Mouse (Mus musculus) kidney, embryonic 14.5 days (tissue): ENCODE data around the gene Kif26b. TPM values are rescaled to one million over a fixed set of nuclear protein-coding genes. Genes with fewer than 3 reads are reported as not detected.

Experiments
- ATAC-seq: fragments of 200-750 bp; cut with Nextera tagmentation; 2 replicates; pipeline ENCODE4 v1.8.0; 2017; ENCODE audit warnings: moderate number of reproducible peaks, mild to moderate bottlenecking, moderate TSS enrichment, moderate library complexity; ENCODE audit not compliant: low FRiP score, low TSS enrichment
- H3K27ac ChIP-seq: fragments of 300-500 bp; sonication (generic); 2 replicates; pipeline ENCODE4 v1.5.1; 2014; ENCODE audit warnings: low read depth, mild to moderate bottlenecking, low read length, moderate library complexity, mixed read lengths
- H3K27me3 ChIP-seq: fragments of 300-500 bp; sonication (generic); 2 replicates; pipeline ENCODE4 v1.6.1; 2014; ENCODE audit warnings: mild to moderate bottlenecking, low read length; ENCODE audit not compliant: control insufficient read depth, insufficient read depth
- H3K36me3 ChIP-seq: fragments of 300-500 bp; sonication (generic); 2 replicates; pipeline ENCODE4 v1.6.1; 2014; ENCODE audit warnings: low read length, mixed read lengths; ENCODE audit not compliant: control insufficient read depth, insufficient read depth
- H3K4me1 ChIP-seq: fragments of 300-500 bp; sonication (generic); 2 replicates; pipeline ENCODE4 v1.6.1; 2014; ENCODE audit warnings: low read length, mixed read lengths; ENCODE audit not compliant: control insufficient read depth, insufficient read depth
- H3K4me2 ChIP-seq: fragments of 300-500 bp; sonication (generic); replicated peaks from 2 replicates; pipeline ENCODE4 v1.6.1; 2014; ENCODE audit warnings: low read depth, mild to moderate bottlenecking, low read length
- H3K4me3 ChIP-seq: fragments of 300-500 bp; sonication (generic); 2 replicates; pipeline ENCODE4 v1.5.1; 2014; ENCODE audit warnings: mild to moderate bottlenecking, low read length
- H3K9ac ChIP-seq: fragments of 300-500 bp; sonication (generic); 2 replicates; pipeline ENCODE4 v1.6.1; 2014; ENCODE audit warnings: low read depth, mild to moderate bottlenecking, low read length, moderate library complexity
- H3K9me3 ChIP-seq: fragments of 300-500 bp; sonication (generic); 2 replicates; pipeline ENCODE4 v1.6.1; 2016; ENCODE audit warnings: low read length; ENCODE audit not compliant: control insufficient read depth
- WGBS: fragments of 180-500 bp; shearing (Covaris S2); extraction: QIAGEN DNeasy Blood & Tissue Kit; methylation state at CpG from one replicate; pipeline ENCODE4 v1.1.7; 2014; 5-methylcytosine and 5-hydroxymethylcytosine counted together
- polyA plus RNA-seq: library from polyadenylated mRNA; unstranded; fragments of >200 nt; fragmentation: Nextera tagmentation; extraction: Ambion mirVana; gene quantifications from 2 replicates; pipeline ENCODE4 v1.2.1, GENCODE M21; 2014

Kif26b gene
- 14.8 and 22.9 TPM in 2 replicates for polyA plus RNA-seq

GRCm38 (mm10) chr1:178528431-178529351 lies at the start of gene Kif26b:
Kif26b (plus strand) TSS chr1:178529125.
- 0 out of 2 replicates have a peak, but pooled peaks cover 4% of the 10 kb centered on the region for H3K27me3 ChIP-seq
- WGBS = under 1% methylated on average over 90 of the region's 92 CpGs
- H3K36me3 ChIP-seq = no peaks in the 10 kb centered on the region
- H3K9ac ChIP-seq = peak within 1 kb of the TSS; percentile 76
- peak; percentile 58 for ATAC-seq
- peak within 1 kb of the TSS; percentile 100 for H3K4me2 ChIP-seq
- 0 out of 2 replicates have a peak, but pooled peaks cover 9% of the 10 kb centered on the region for H3K4me1 ChIP-seq
- peak within 1 kb of the TSS; percentile 90 for H3K27ac ChIP-seq
- H3K4me3 ChIP-seq = peak within 1 kb of the TSS; percentile 58
- H3K9me3 ChIP-seq = no peaks in the 10 kb centered on the region

DNA sequence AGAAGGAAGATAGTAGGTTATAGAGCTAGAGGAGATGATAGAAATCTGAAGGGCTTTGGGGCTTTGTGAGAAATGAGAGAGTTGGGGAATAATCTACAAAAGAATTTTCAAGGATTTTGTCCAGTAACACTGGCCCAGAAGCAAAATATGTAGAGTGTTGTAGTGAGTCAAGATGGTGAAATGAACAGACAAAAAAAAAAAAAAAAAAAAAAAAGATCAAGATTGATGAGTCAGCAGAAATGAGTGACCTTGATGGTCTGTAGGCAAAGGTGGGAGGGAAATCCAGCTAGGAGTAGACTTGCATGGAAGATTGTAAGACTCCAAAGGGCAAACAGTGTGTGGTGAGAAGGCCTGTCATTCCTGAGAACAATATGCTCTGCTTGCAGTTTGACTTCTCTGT lies 45.1 kb upstream of the Kif26b start:
- Histone ChIP-seq H3K36me3 (no peaks in the 10 kb centered on the region), H3K9ac (no peak overlapping the region), H3K9me3 (no peaks in the 10 kb centered on the region), H3K4me1 (0 out of 2 replicates have a peak, but pooled peaks cover under 1% of the 10 kb centered on the region), H3K4me3 (no peak overlapping the region), H3K4me2 (no peak overlapping the region), H3K27me3 (no peaks in the 10 kb centered on the region), H3K27ac (no peak overlapping the region)
- no peak for ATAC-seq

DNA sequence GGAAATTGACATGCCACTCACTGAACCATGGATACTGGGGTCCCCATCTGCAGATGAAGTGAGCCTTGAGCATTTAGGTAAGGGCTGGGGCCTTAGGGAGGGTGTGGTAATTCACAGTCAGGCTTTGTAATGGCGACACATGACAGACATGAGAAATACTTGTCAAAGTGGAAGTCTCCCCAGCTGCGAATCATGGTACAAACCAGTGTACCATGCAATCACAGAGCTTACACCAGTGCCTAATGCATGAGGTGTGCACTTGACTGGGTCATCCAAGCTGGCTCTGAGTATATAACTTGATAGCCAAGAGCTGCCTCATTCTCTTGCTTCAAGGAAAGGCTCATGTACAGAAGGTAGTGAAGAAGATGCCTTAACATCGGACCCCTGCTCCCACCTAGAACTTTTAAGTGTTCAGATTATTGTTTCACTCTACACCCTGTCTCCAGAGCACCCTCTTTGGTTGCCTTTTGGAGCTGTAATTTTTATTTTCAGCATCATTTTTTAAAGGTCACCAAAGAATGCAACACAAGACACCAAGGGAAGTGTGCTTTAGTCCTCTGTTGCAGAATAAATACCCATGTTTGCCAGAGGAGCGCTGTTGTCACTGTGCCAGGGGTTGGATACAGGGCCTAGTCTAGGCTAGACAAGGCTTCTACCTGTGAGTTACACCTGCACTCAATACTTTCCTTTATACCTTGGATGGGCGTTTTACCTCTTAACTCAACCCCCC lies 43.6 kb upstream of the Kif26b start:
- no peak overlapping the region for H3K9ac ChIP-seq
- H3K27ac ChIP-seq = no peak overlapping the region
- H3K4me2 ChIP-seq = no peak overlapping the region
- 82% methylated on average over 5 of the region's 5 CpGs for WGBS
- no peaks in the 10 kb centered on the region for H3K27me3 ChIP-seq
- H3K4me3 ChIP-seq = no peak overlapping the region
- no peaks in the 10 kb centered on the region for H3K36me3 ChIP-seq
- no peak for ATAC-seq
- H3K9me3 ChIP-seq = no peaks in the 10 kb centered on the region
- 0 out of 2 replicates have a peak, but pooled peaks cover 2% of the 10 kb centered on the region for H3K4me1 ChIP-seq

DNA sequence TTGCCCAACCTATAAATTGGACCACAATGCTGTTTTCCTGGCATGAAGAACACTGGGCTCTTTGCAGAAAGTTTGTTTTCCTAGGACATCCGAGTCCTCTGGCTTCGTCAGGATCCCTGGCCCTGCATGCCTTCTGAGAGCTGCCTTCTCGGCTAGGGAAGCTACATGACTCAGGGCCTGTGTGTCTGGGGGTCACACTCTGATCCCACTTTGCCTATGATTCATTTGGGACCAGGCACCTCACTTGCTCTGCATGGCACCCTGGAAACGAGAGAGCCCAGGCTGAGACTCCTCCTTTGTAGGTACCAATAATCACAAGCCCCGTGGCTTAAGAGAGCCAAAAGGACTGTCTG lies 43.1 kb upstream of the Kif26b start:
- no peak for ATAC-seq
- Histone ChIP-seq H3K27me3 (no peaks in the 10 kb centered on the region), H3K9ac (no peak overlapping the region), H3K4me3 (no peak overlapping the region), H3K9me3 (no peaks in the 10 kb centered on the region), H3K4me2 (no peak overlapping the region), H3K36me3 (no peaks in the 10 kb centered on the region), H3K4me1 (0 out of 2 replicates have a peak, but pooled peaks cover 2% of the 10 kb centered on the region), H3K27ac (no peak overlapping the region)
- WGBS = 55% methylated on average over 5 of the region's 5 CpGs

- Histone ChIP-seq H3K36me3 (no peaks in the 10 kb centered on the region), H3K4me1 (0 out of 2 replicates have a peak, but pooled peaks cover 2% of the 10 kb centered on the region), H3K9ac (no peak overlapping the region), H3K9me3 (no peaks in the 10 kb centered on the region), H3K4me3 (no peak overlapping the region), H3K4me2 (no peak overlapping the region), H3K27ac (no peak overlapping the region), H3K27me3 (no peaks in the 10 kb centered on the region)
- no peak for ATAC-seq
- WGBS = 62% methylated on average over 5 of the region's 5 CpGs
These were observed 42.1 kb upstream of the Kif26b start for GRCm38 (mm10) chr1:178486828-178487227.

GRCm38 (mm10) chr1:178489127-178489526 lies 39.8 kb upstream of the Kif26b start:
- H3K9me3 ChIP-seq = no peaks in the 10 kb centered on the region
- no peaks in the 10 kb centered on the region for H3K36me3 ChIP-seq
- no peak overlapping the region for H3K4me3 ChIP-seq
- H3K4me1 ChIP-seq = 0 out of 2 replicates have a peak, but pooled peaks cover 2% of the 10 kb centered on the region
- H3K4me2 ChIP-seq = no peak overlapping the region
- H3K27me3 ChIP-seq = no peaks in the 10 kb centered on the region
- no peak overlapping the region for H3K27ac ChIP-seq
- 15% methylated on average over 3 of the region's 3 CpGs for WGBS
- no peak for ATAC-seq
- no peak overlapping the region for H3K9ac ChIP-seq

DNA sequence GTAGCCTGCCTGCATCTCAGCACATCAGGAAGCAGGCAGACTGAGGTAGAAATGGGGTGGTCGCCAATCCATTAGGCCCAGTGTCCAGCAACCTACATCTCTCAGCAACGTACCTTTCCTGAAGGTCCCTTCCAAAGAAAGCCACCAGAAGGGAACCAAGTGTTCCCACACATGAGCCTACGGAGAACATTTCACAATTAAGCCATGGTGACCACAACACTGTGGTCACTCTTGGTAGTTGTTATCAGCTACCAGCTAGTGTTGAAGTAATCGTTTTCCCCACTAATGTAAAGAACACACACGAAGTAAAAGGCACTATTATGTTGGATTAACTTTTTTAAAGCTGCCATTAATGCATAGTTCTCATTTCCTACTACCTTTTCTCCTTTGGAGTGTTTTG lies 37.2 kb upstream of the Kif26b start:
- Histone ChIP-seq H3K4me1 (0 out of 2 replicates have a peak, but pooled peaks cover 2% of the 10 kb centered on the region), H3K9ac (no peak overlapping the region), H3K27me3 (no peaks in the 10 kb centered on the region), H3K4me2 (no peak overlapping the region), H3K9me3 (no peaks in the 10 kb centered on the region), H3K4me3 (no peak overlapping the region), H3K36me3 (no peaks in the 10 kb centered on the region), H3K27ac (no peak overlapping the region)
- 88% methylated on average over 5 of the region's 5 CpGs for WGBS
- no peak for ATAC-seq

DNA sequence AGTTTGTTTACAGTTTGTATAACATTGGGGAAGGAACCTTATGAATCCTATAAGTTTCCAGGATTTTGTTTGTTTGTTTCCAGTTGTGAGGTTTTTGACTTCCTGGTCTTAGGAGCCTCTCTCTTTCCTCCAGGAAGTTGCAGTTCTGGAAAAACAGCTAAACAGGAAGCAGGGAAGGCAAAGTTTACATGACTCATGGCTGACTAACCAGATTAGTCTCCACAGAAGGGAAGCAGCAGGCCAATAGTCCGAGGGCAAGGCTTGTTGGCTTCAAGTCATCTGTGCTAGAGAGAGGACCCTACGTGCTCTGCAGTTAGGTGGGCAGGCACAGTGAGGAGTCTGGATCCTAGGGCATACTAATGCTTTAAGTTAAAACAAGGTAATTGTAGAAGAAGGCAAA lies 36.4 kb upstream of the Kif26b start:
- Histone ChIP-seq H3K27ac (no peak overlapping the region), H3K4me1 (0 out of 2 replicates have a peak, but pooled peaks cover 2% of the 10 kb centered on the region)
- 76% methylated on average over 2 of the region's 2 CpGs for WGBS

DNA sequence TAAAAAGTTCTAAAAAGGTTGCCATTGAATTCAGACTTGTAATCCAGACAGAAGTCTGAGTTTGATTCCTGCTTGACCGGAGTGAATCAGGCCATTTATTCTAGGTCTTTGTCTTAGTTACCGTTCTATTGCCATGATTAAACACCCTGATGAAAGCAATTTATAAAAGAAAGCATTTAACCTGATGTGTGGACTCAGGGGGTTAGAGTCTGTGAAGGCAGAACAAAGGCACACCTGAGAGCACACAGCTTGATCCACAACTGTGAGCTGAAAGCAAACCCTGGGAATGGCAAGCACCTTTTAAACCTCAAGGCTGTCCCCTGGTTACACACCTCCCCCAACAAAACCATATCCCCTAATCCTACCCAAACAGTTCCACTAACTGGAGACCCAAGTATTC lies 32.7 kb upstream of the Kif26b start:
- Histone ChIP-seq H3K4me3 (no peak overlapping the region), H3K36me3 (no peaks in the 10 kb centered on the region), H3K4me1 (no peaks in the 10 kb centered on the region), H3K9ac (no peak overlapping the region), H3K27ac (no peak overlapping the region), H3K4me2 (no peak overlapping the region), H3K27me3 (no peaks in the 10 kb centered on the region), H3K9me3 (no peaks in the 10 kb centered on the region)
- ATAC-seq = no peak
- WGBS = 85% methylated on average over 2 of the region's 2 CpGs

More for the DNA sequence above, 36.4 kb upstream of the Kif26b start:
- Histone ChIP-seq H3K4me3 (no peak overlapping the region), H3K9ac (no peak overlapping the region), H3K4me2 (no peak overlapping the region), H3K9me3 (no peaks in the 10 kb centered on the region), H3K36me3 (no peaks in the 10 kb centered on the region), H3K27me3 (no peaks in the 10 kb centered on the region)
- ATAC-seq = no peak
